Mouse (Mus musculus): ENCODE results near the gene Tmem138.

GRCm38 (mm10) chr19:10602787-10603186, 25.6 kb upstream of the Tmem138 start:
- TF ChIP-seq CTCF (conservative IDR thresholded peaks at IDR 0.05; ENCODE audit: insufficient read depth, insufficient read length, low read depth, low read length) (peak; percentile 95), POLR2A (IDR thresholded peaks at IDR 0.05; ENCODE audit: low read depth, low read length) (no peak)

All from kidney, adult 2 months (tissue).